Mouse (Mus musculus): ENCODE measurements around the gene Rexo1. TPM values are rescaled to one million over a fixed set of nuclear protein-coding genes. Genes with fewer than 3 reads are reported as not detected.
A peak's percentile ranks its signal among the peaks of the same experiment; 100 is the strongest.
"Not testable (repeated sequence)": the region's sequence is repeated elsewhere in the genome, so short reads cannot be mapped to it uniquely, and the experiment has no call there.

Rexo1 gene
- total RNA-seq (2015) (34.1 and 35.2 TPM in 2 replicates), total RNA-seq (2017) (17.1 and 19.2 TPM in 2 replicates)

DNA sequence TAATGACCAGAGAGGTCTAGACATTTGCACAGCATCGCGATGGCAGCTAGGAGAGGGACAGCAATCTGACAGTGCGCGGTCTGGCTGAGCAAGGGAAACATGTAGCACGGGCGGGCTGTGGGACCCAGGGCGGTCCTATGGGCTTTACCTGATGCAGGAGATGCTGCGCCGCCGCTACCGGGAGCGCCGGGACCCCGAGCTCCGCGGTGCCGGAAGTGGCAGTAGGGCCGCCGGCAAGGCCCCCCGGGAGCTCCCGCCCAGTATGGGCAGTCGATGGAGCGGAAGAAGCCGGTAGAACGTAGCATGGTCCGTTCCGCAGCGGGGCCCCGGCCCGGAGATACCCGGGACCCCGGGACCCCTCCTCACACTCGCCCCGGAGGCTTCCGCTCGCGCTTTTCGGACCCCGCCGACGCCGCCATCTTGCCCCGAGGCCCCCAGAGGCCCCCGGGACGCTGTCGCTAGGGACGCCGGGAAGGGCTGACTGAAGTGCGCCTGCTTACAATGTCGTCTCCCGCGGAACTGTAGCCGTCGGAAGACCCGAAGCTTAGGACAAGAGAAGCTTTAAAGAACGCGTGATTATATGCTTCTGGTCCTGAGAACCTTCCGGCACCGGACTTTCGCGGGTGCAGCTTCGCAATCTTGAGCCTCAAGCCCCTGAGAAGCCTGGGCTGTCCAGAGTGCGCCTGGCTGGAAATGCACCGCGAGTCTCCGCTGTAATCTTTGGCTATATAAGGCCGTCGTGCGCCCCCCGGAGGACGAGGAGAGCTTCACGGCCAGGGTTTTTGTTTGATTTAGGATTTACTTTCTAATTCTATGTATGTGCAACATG is at the start of gene Rexo1:
Gene Rexo1 (minus strand): TSS at position 445 of the 829 bp plus-strand sequence.
- peak; percentile 78 for ATAC-seq (replicated peaks; ENCODE audit: poor library complexity)

DNA sequence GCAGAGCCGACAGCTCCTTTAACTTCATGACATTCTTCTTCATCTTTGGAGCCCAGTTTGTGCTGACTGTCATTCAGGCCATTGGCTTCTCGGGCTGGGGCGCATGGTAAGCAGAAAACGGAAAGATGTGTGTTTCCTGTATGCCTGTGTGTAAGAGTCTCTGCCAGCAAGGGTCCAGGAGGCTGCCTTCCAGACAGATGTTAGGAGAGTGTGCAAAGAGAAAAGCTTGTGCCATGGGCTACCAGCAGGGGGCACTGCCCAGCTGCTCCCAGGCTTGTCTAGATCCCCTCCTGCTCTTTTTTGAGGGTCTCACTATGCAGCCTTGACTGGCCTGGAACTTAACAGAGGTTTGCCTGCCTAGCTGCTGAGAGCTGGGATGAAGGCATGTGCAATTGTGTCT is 49.7 kb upstream of the Rexo1 start:
- peak; percentile 76 for ATAC-seq (replicated peaks; ENCODE audit: poor library complexity)

DNA sequence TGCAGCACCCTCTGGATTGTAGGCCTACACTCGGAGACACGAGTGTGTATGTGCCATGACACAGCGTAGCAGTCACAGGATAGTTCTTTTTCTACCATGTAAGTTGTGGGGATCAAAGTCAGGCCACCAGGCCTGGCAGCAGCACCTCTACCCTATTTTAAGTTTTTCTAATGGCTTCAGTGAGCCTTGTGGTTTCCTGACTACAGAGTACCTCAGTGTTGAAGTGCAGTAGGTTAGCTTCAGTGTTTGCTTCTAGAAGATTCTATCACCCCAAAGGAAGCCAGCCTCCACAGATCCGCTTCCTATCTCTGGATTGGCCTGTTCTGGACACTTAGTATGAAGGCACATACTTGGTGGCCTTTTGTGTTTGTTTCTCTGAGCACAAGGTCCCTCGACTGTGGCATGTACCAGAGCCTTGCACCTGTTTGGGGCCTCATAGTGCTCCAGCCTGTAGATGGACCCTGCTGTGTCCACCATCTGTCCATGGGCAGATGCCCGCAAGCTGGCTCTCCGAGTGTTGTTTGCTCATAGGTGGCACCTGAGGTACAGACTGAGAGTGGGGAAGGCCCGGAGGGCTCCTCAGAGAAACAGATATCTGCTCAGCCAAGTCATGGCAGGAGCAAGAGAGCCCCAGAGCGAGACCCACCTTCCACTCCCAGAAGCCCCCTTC is 48.9 kb upstream of the Rexo1 start:
- ATAC-seq (replicated peaks; ENCODE audit: poor library complexity): no peak

DNA sequence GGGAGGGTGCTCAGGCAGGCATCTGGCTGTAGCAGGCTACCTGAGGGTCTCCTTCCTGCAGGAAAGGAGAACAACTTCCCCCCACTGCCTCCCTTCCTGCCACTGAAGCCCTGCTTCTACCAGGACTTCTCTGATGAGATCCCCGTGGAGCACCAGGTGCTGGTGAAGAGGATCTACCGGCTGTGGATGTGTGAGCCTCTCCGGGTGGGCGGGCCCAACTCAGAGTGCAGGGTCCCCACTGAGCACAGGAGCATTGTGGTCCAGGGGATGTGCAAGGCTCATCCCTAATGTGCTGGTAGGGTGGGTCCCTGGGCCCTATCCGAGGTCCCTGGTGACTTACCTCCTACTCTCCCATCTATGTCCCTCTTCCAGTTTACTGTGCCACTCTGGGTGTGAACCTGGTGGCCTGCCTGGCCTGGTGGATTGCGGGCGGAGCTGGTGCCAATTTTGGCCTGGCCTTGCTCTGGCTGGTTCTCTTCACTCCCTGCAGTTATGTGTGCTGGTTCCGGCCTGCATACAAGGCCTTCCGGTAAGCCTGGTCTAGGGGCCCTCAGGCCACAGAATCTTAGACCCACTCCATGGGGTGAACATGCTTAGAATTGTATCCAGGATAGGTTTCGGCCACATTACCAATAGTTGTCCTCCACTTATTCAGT is 48.0 kb upstream of the Rexo1 start:
- ATAC-seq (replicated peaks; ENCODE audit: poor library complexity): no peak

DNA sequence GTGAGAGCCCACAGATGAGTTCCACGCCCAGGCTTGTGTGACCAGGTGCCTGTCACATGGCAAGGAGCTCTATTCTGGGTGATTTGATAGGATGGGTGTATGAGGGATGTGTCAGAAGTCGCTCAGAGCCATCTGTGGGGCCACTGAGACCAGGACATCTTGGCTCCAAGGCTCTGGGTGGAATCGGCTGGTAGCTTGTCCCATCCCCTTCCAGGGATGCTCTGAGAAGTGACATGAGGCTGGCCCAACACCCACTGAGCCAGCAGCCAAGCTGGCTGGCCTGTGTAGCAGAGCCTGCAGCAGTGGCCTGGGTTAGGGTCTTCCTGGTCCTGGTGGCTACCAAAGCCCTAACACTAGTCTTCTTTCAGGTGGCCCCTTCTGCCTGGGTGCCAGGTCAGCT is 47.1 kb upstream of the Rexo1 start:
- ATAC-seq (replicated peaks; ENCODE audit: poor library complexity): no peak

DNA sequence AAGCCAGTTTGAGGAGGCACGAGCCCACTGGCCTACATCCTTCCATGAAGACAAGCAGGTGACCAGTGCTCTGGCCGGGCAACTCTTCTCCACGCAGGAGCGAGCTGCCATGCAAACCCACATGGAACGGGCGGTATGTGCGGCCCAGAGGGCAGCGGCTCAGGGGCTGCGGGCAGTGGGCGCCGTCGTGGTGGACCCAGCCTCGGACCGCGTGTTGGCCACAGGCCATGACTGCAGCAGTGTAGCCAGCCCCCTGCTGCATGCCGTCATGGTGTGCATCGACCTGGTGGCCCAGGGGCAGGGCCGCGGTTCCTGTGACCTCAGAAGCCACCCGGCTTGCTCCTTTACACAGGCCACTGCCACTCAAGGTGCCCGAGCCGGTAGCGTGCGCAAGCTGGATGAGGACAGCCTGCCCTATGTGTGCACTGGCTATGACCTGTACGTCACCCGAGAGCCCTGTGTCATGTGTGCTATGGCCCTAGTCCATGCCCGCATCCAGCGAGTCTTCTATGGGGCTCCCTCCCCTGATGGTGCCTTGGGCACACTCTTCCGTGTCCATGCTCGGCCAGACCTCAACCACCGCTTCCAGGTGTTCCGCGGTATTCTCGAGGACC is 45.5 kb upstream of the Rexo1 start:
- no peak for ATAC-seq (replicated peaks; ENCODE audit: poor library complexity)

DNA sequence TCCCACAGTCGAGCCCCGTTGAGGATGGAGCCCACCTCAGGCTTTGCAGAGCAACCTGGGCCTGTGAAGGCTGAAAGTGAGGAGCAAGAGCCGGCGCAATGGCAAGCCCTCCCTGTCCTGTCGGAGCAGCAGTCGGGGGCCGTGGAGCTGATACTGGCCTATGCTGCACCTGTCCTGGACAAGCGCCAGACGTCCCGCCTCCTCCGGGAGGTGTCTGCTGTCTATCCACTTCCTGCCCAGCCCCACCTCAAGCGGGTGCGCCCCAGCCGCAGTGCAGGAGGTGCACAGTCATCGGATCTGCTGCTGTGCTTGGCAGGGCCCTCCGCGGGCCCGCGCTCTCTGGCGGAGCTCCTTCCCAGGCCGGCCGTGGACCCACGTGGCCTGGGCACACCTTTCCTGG is 44.9 kb upstream of the Rexo1 start:
- ATAC-seq (replicated peaks; ENCODE audit: poor library complexity): no peak

DNA sequence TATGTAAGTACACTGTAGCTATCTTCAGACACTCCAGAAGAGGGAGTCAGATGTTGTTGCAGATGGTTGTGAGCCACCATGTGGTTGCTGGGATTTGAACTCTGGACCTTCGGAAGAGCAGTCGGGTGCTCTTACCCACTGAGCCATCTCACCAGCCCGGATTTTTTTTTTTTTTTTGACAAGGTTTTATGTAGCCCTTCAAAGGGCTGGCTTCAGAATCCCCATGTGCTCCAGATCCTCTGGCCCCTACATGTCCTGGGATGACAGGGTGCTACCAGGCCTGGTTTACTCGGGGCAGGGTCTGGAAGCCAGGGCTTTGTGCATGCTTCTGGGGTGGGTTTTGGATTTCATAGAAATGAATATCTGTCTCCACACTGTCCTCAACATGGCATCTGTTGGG is 44.4 kb upstream of the Rexo1 start, which contains the start of gene Gm49322:
Gene Gm49322 (plus strand): TSS at position 301 of the 400 bp plus-strand sequence.
- ATAC-seq (replicated peaks; ENCODE audit: poor library complexity): not testable (repeated sequence)

DNA sequence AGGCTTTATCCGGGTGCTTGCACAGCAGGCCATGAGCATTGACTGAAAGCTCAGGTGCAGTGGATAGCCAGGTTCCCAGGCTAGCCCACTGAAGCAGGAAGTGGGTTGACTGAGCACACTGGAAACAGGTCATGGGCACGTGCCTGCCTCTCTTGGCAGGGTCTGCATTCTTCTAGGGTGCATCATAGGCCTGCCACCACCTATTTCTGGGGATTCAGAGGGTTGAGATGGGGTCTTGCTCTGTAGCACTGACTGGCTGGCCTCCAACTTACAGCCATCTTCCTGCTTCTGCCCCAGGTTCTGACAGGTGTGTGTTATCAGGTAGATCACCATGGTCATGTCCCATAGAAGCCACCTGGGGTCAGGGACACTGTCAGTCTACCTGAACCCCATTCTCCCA is 43.6 kb upstream of the Rexo1 start:
- ATAC-seq (replicated peaks; ENCODE audit: poor library complexity): no peak

DNA sequence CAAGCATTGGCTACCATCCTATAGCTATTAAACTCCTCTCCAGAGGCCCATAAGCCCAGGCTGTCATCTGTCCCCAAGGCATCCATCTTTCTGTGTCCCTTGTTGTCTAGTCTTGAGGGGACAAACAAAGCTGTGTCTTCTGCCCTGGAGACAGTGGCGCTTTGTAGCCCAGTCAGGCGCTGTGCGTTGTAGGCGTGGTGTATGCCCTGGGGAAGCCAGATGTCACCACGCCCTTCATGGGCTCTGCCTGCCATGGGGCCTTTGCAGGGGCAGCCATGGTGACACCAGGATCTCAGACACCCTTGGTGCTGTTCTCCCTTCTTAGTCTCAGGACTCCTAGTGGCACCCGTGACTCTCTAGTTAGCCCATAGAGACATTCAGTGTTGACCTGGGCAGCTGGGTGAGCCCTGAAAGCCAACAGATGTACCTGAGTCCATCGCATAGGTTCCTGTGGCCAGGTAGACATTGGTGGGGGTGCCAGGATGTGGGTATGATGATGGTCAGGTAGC is 42.7 kb upstream of the Rexo1 start:
- ATAC-seq (replicated peaks; ENCODE audit: poor library complexity): peak; percentile 49

DNA sequence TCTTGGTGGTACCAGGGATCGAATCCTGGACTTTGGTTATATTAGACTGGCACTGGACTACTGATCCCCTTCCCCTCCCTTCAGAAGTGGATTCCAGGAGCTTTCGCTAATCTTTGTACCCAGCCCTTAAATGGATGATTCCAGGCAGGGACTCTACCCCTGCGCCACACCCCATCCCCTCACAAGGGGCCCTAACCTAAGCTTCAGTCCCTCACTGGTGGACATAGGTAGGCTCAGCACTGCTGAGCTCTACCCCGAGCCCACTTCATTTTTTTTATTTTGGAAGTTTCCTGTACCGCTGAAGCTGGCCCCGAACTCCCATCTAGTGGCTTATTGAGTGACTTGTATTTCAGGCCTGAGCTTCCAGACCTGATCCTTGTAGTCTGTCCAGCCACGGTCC is 42.0 kb upstream of the Rexo1 start:
- no peak for ATAC-seq (replicated peaks; ENCODE audit: poor library complexity)

DNA sequence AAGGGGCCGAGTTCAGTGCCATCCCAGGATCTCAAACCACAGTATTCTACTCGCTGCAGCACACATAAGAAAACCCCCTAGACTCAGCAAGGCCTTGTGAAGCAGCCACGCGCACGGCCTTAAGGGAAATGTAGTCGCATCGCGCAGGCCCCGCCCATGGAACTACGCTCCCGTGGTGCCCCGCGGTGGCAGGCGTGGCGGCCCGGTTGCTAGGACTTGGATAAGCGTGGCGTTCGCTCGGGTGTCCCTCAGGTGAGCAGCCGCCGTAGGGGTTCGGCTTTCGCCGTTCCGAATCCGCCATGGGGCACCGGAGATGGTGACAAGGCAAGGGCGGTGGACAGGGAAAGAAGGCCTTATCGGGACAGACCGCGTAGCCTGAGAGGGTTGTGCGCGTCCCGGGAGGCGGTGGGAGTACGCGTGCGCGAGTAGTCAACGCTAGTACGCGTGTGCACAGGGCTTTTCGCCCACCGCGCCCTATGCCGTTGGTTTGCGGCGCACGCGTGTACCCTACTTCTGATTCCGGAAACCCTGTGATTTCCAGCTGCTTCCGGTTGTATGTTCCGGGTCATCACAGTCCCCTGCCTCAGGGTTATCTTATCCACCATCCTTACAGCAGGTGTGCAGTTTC is 41.5 kb upstream of the Rexo1 start, which contains the start of the genes Scamp4 and Adat3:
Gene Scamp4 (plus strand): TSS at position 175 of the 628 bp plus-strand sequence.
Gene Adat3 (plus strand): TSS at position 183 of the 628 bp plus-strand sequence.
- ATAC-seq (replicated peaks; ENCODE audit: poor library complexity): peak; percentile 92

DNA sequence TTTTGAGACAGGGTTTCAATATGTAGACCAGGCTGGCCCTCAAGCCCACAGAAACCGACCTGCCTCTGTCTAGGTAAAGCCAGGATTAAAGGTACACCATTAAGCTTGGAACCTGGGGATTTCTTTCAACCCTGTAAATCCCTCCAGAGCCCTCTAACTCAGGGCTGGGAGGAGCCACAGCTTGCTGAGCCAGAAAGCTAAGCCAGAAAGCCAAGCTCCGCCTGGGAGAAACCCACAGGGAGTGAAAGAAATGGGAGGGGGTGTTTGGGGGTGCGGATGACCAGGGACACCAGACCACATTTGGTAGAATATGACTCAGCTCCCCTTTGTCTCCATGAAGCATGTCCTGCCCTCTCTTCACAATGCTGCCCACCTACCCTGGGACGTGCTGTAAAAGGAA is 35.0 kb upstream of the Rexo1 start:
- ATAC-seq (replicated peaks; ENCODE audit: poor library complexity): no peak

DNA sequence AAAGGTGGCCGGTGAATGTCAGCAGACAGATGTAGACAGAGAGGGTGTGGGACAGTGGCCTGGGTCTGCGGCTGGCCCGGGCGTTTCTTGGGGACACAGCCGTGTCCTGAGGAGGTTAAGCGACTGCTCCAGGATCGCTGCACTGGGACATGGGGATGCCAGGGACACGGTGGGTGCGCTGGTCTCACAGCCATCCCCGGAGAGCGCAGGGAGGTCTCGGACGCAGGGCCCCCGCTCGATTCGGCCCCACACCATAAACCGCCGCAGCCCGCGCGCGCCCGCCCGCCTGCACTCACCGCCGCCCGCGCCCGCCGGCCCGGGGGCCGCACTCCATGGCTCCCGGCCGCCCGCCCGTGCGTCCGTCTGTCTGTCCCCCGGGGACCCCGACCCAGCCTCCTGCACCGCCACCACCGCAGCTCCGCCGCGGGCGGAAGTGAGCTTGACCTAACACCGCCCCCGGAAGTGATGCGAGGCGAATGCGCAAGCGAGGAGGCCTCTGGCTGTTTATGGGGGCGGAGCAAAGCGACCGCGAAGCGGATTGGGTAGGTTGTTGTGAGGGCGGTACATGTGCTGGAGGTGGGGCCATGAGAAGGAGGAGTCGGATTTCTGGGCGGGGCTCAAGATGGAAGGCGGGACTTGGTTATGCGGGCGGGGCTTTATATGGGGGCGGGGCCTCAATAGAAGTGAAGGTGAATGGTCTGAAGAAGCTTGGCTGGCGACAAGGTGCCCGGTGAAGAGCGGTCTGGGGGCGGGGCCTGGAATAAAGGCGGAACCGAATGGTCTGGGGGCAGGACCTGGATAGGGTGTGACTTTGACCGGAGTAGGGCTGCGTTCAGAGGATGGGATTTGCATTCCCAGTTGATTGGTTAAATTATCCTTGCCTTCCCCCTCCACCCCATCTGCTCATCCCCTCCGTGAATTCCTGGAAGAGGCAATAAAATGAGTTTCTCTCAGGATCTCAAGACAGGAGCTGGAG is 28.8 kb upstream of the Rexo1 start, which contains the start of gene Abhd17a:
Gene Abhd17a (minus strand): TSS at position 463 of the 976 bp plus-strand sequence.
- peak; percentile 97 for ATAC-seq (replicated peaks; ENCODE audit: poor library complexity)

DNA sequence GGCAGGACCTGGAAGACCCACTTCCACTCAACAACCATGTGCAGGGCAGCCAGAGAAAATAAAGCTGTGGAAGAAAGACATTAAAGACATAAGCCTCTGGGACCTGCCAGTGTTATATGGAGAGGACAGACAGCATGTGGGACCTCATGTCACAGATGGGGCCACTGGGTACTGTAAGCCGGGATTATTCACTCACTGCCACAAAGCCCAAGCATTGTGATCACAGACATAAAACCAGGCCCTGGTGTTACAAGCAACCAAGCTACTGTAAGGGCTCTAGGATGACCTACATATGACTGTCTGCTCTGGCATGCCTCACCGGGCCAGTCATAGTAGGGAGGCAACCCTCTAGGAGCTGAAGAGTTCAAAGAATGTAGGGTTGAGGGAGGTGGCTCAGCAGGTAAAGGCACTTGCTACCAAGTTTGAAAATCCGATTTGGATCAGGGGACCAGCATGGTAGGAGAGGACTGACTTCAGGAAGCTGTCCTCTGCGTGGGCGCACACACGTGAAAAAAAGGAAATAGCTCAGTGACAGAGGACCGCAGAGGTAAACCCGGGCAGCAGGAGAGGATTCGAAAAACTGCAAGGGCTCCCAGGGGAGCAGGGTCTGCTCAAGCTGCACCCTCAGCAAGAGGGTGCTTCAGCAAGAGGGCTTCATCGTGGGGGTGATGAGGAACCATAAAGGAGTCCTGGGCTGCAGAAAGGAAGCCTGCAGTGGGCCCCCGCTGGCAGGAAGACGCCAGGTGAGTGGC is 27.9 kb upstream of the Rexo1 start:
- ATAC-seq (replicated peaks; ENCODE audit: poor library complexity): no peak

DNA sequence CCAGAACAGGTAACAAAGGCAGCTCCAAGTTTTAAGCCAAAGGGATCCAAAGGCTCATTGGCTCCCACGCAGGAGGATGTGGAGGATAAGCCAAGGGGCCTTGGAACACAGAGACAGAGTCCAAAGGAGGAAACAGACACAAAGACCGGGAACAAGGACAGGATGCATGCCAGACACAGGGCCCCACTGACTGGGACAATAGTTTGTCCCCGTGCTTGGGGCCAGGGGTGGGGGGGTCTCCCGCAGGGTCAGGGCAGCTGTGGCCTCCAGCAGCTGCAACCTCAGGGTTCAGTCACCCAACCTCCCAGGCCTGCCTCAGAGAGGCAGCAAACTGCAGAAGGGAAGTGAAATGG is 25.9 kb upstream of the Rexo1 start:
- no peak for ATAC-seq (replicated peaks; ENCODE audit: poor library complexity)

DNA sequence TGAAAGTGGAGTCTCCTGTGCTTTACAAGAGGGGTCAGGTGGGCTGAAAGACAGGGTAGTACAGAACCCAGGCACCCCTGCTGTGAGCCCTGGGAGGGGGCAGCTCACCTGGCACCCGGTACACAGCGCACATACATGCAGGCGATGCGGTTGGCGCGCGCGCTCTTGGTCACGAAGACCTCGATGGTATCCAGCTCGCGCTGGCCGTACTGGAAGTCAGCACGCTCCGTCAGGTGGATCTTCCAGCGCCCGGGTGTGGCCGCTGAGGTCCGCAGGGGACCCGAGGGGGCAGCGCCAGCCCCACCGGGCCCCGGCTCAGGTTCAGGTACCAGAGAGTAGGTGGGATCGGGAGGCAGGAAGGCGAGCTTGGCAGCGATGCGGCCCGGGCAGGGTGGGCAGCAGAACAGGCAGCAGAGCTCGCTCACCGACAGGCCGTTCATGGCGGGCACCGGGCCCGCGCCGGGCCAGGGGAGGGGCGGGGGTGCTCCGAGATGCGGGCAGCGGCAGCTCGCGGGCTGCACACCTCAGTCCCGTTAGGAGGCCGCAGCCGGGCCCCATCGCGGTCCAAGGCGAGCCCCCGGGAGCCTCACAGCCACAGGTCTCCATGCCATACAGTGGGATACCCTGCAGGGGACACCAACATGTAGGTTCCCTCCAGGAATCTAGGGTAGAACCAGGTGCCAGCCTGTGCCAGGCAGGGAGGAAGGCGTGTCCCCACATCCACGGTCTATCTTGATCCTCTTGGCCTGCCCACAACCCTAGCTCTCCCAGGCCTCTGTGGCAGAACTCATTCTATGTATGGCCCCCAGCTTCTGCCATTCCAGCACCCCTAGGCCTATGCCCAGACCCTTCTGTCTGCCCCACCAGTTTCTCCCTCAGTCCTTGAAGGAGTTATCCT is 25.3 kb upstream of the Rexo1 start:
- ATAC-seq (replicated peaks; ENCODE audit: poor library complexity): no peak

Measured in megakaryocyte progenitor cell, adult 5-6 weeks (primary cell).